Comparison of ENCODE assay signal across 9 mouse cellular contexts in the genomic region with DNA sequence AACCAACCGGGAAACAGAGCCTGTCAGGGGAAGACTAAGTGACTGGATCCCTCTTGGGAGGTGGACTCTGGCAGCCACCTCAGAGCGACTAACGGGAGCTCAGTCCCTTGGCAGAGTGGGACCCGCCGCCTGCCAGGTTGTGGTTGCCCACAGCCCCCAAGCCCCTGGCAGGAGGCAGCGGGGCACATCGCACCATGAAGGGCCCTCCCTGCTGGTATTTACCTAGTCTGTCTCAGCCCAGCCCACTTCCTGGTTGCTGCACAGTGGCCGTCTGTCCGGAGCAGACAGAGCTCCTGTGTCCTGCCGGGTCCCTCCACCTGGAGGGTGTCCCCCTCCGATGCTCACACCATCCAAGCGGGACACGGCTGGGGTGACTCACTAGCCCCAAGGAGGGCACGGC. TPM values are rescaled to one million over a fixed set of nuclear protein-coding genes. Genes with fewer than 3 reads are reported as not detected.
DNase-seq lines count a peak whose midpoint lies in the region; ATAC-seq lines count a peak whose summit lies in the region.
"Had no signal": no experiment of that assay in that cellular context is flagged by ENCODE, and none has a peak within 500 bp of the region (broad histone marks: within the 10 kb centered on the region; RNA-seq: fewer than 3 reads in every experiment).

No protein-coding gene starts in this region.

- ATAC-seq in hindbrain, embryonic 11.5 days (ENCODE audit: low FRiP score), result no peak
- peak; percentile 37 for ATAC-seq in CD4-positive, CD25-positive, alpha-beta regulatory T cell, adult 4 months
- no peak for ATAC-seq in limb, embryonic 12.5 days (ENCODE audit: insufficient number of reproducible peaks, insufficient read depth, low FRiP score, low TSS enrichment, low read depth)

- H3K27me3 ChIP-seq in hindbrain, embryonic 10.5 days (ENCODE audit: insufficient read depth, poor library complexity, severe bottlenecking), result peaks cover 75% of the 10 kb centered on the region
- H3K27me3 ChIP-seq in hindbrain, embryonic 11.5 days (ENCODE audit: control insufficient read depth, insufficient read depth, low read length), result peaks cover 3% of the 10 kb centered on the region
- H3K27me3 ChIP-seq in embryonic facial prominence, embryonic 10.5 days (replicated peaks; ENCODE audit: low read depth, poor library complexity, severe bottlenecking), result peaks cover 78% of the 10 kb centered on the region
- peaks cover 28% of the 10 kb centered on the region for H3K27me3 ChIP-seq in limb, embryonic 12.5 days

- H3K27ac ChIP-seq in hindbrain, embryonic 10.5 days, result peak overlapping the region; percentile 66
- no peak overlapping the region for H3K27ac ChIP-seq in hindbrain, embryonic 11.5 days (ENCODE audit: low read depth, low read length)
- peak overlapping the region; percentile 76 for H3K27ac ChIP-seq in embryonic facial prominence, embryonic 10.5 days (replicated peaks)
- 0 out of 2 replicates have a peak overlapping the region, but pooled peaks have one; percentile 37 for H3K27ac ChIP-seq in limb, embryonic 12.5 days
- H3K27ac ChIP-seq: macrophage had no signal

- no peak overlapping the region for H3K4me2 ChIP-seq in hindbrain, embryonic 11.5 days (replicated peaks; ENCODE audit: low read depth, low read length)
- H3K4me2 ChIP-seq in limb, embryonic 12.5 days, result no peak overlapping the region

- H3K9ac ChIP-seq in hindbrain, embryonic 11.5 days (ENCODE audit: low read depth, low read length), result no peak overlapping the region
- no peak overlapping the region; the same call in 1 of the 2 replicates for H3K9ac ChIP-seq in limb, embryonic 12.5 days (replicated peaks)

- DNase-seq in hindbrain, embryonic 10.5 days (ENCODE audit: low spot score), result no peak
- no peak for DNase-seq in hindbrain, embryonic 11.5 days (ENCODE audit: low spot score)
- no peak for DNase-seq in embryonic facial prominence, embryonic 10.5 days (ENCODE audit: low spot score)
- no peak for DNase-seq in retina, postnatal 1 day
- no peak for DNase-seq in cerebellum, adult 11-12 months
- DNase-seq in left cerebral cortex, postnatal 10 days (ENCODE audit: extremely low spot score in 1 of 2, low spot score in 2 of 2), result no peak

- no peaks in the 10 kb centered on the region for H3K9me3 ChIP-seq in hindbrain, embryonic 10.5 days
- no peaks in the 10 kb centered on the region for H3K9me3 ChIP-seq in hindbrain, embryonic 11.5 days (ENCODE audit: control insufficient read depth, low read length)
- no peaks in the 10 kb centered on the region for H3K9me3 ChIP-seq in embryonic facial prominence, embryonic 10.5 days
- no peaks in the 10 kb centered on the region for H3K9me3 ChIP-seq in limb, embryonic 12.5 days

- H3K4me3 ChIP-seq in hindbrain, embryonic 10.5 days, result peak overlapping the region; percentile 26; the same call in 1 of the 2 replicates
- H3K4me3 ChIP-seq in hindbrain, embryonic 11.5 days (ENCODE audit: low read depth, low read length), result no peak overlapping the region
- peak overlapping the region; percentile 36 for H3K4me3 ChIP-seq in embryonic facial prominence, embryonic 10.5 days
- no peak overlapping the region for H3K4me3 ChIP-seq in limb, embryonic 12.5 days (replicated peaks)

- H3K36me3 ChIP-seq in hindbrain, embryonic 10.5 days, result no peaks in the 10 kb centered on the region
- no peaks in the 10 kb centered on the region for H3K36me3 ChIP-seq in hindbrain, embryonic 11.5 days (ENCODE audit: control insufficient read depth, insufficient read depth, low read length)
- H3K36me3 ChIP-seq in embryonic facial prominence, embryonic 10.5 days (replicated peaks), result no peaks in the 10 kb centered on the region
- H3K36me3 ChIP-seq in limb, embryonic 12.5 days, result no peaks in the 10 kb centered on the region

- 40% methylated on average over 14 of the region's 14 CpGs for WGBS in hindbrain, embryonic 10.5 days
- WGBS in hindbrain, embryonic 11.5 days, result 49% methylated on average over 14 of the region's 14 CpGs
- WGBS in embryonic facial prominence, embryonic 10.5 days, result 29% methylated on average over 14 of the region's 14 CpGs
- 44% methylated on average over 14 of the region's 14 CpGs for WGBS in limb, embryonic 12.5 days

- intact Hi-C loops in left cerebral cortex, postnatal 10 days (cut with DNase I), result no loop called here

- peaks cover 49% of the 10 kb centered on the region for H3K4me1 ChIP-seq in hindbrain, embryonic 10.5 days (replicated peaks)
- peaks cover 4% of the 10 kb centered on the region for H3K4me1 ChIP-seq in hindbrain, embryonic 11.5 days (replicated peaks; ENCODE audit: control insufficient read depth, insufficient read depth, low read length)
- H3K4me1 ChIP-seq in embryonic facial prominence, embryonic 10.5 days, result peaks cover 67% of the 10 kb centered on the region
- peaks cover 32% of the 10 kb centered on the region for H3K4me1 ChIP-seq in limb, embryonic 12.5 days (replicated peaks)

RNA-seq across cellular contexts. Expression of gene Trpv4, which starts 7.2 kb away (rescaled TPM):
- polyA plus RNA-seq in hindbrain, embryonic 10.5 days (2016; fragmentation: Nextera tagmentation; extraction: Ambion mirVana), result 0.60 and 0.64 TPM in 2 replicates
- 0.38 and 0.85 TPM in 2 replicates for polyA plus RNA-seq in hindbrain, embryonic 11.5 days (2014; fragmentation: Nextera tagmentation; extraction: Ambion mirVana)
- 1 to 10 TPM in 1 of 2 experiments, under 1 TPM in 1; 0.13 to 1.4 TPM for polyA plus RNA-seq in CD4-positive, CD25-positive, alpha-beta regulatory T cell, adult 4 months (2017; shearing (Covaris generic))
- polyA plus RNA-seq in embryonic facial prominence, embryonic 10.5 days (2016; fragmentation: Nextera tagmentation; extraction: Ambion mirVana), result 0.75 and 0.91 TPM in 2 replicates
- 2.5 and 3.4 TPM in 2 replicates for polyA plus RNA-seq in limb, embryonic 12.5 days (2016; fragmentation: Nextera tagmentation; extraction: Ambion mirVana)
- total RNA-seq in left cerebral cortex, postnatal 10 days (2021), result under 1 TPM; 0.64 to 0.79 TPM

RNA-seq across cellular contexts. Expression of gene Gltp, which starts 39.8 kb away (rescaled TPM):
- 80.4 and 90.3 TPM in 2 replicates for polyA plus RNA-seq in hindbrain, embryonic 10.5 days (2016; fragmentation: Nextera tagmentation; extraction: Ambion mirVana)
- 62.6 and 64.4 TPM in 2 replicates for polyA plus RNA-seq in hindbrain, embryonic 11.5 days (2014; fragmentation: Nextera tagmentation; extraction: Ambion mirVana)
- 100 to 1,000 TPM; 217 to 251 TPM for polyA plus RNA-seq in CD4-positive, CD25-positive, alpha-beta regulatory T cell, adult 4 months (2017; shearing (Covaris generic))
- polyA plus RNA-seq in embryonic facial prominence, embryonic 10.5 days (2016; fragmentation: Nextera tagmentation; extraction: Ambion mirVana), result 75.1 and 79.0 TPM in 2 replicates
- polyA plus RNA-seq in limb, embryonic 12.5 days (2016; fragmentation: Nextera tagmentation; extraction: Ambion mirVana), result 69.5 and 75.3 TPM in 2 replicates
- total RNA-seq in left cerebral cortex, postnatal 10 days (2021), result 10 to 100 TPM; 20.5 to 23.2 TPM

RNA-seq across cellular contexts. Expression of gene Tchp, which starts 56.6 kb away (rescaled TPM):
- polyA plus RNA-seq in hindbrain, embryonic 10.5 days (2016; fragmentation: Nextera tagmentation; extraction: Ambion mirVana), result 17.9 and 20.8 TPM in 2 replicates
- polyA plus RNA-seq in hindbrain, embryonic 11.5 days (2014; fragmentation: Nextera tagmentation; extraction: Ambion mirVana), result 13.3 and 15.8 TPM in 2 replicates
- 10 to 100 TPM in 1 of 2 experiments, 1 to 10 TPM in 1; 3.7 to 14.3 TPM for polyA plus RNA-seq in CD4-positive, CD25-positive, alpha-beta regulatory T cell, adult 4 months (2017; shearing (Covaris generic))
- 20.7 and 22.0 TPM in 2 replicates for polyA plus RNA-seq in embryonic facial prominence, embryonic 10.5 days (2016; fragmentation: Nextera tagmentation; extraction: Ambion mirVana)
- polyA plus RNA-seq in limb, embryonic 12.5 days (2016; fragmentation: Nextera tagmentation; extraction: Ambion mirVana), result 21.0 and 22.1 TPM in 2 replicates
- 10 to 100 TPM; 13.0 to 15.4 TPM for total RNA-seq in left cerebral cortex, postnatal 10 days (2021)

Comparison
In these comparisons a context has a peak if more than half of its experiments do, and no peak if none do; other contexts are left out.
1. H3K4me3 ChIP-seq: peak in hindbrain, embryonic 10.5 days (single experiment) and embryonic facial prominence, embryonic 10.5 days (single experiment); none in hindbrain, embryonic 11.5 days (single experiment) and limb, embryonic 12.5 days (single experiment).